Mouse (Mus musculus): ENCODE results near the gene Nek7. TPM values are rescaled to one million over a fixed set of nuclear protein-coding genes. Genes with fewer than 3 reads are reported as not detected.

Nek7 gene
- polyA plus RNA-seq, 1 experiment from 2014 or later, result 16.6 TPM

GRCm38 (mm10) chr1:138603974-138604373 lies 16.0 kb downstream of the Nek7 start:
- 95% methylated on average over 4 of the region's 4 CpGs for WGBS
- Histone ChIP-seq H3K9me3 (ENCODE audit: control insufficient read depth) (no peaks in the 10 kb centered on the region), H3K4me2 (replicated peaks; ENCODE audit: low read depth) (no peak overlapping the region), H3K9ac (ENCODE audit: low read depth, low read length) (no peak overlapping the region), H3K4me1 (replicated peaks; ENCODE audit: control insufficient read depth, insufficient read depth, low read length) (no peaks in the 10 kb centered on the region), H3K36me3 (ENCODE audit: control insufficient read depth, insufficient read depth) (no peaks in the 10 kb centered on the region), H3K4me3 (ENCODE audit: low read depth, low read length) (no peak overlapping the region), H3K27ac (ENCODE audit: low read depth, low read length) (no peak overlapping the region), H3K27me3 (replicated peaks; ENCODE audit: control insufficient read depth, insufficient read depth, low read length) (no peaks in the 10 kb centered on the region)
- no peak for ATAC-seq
- TF ChIP-seq CTCF (IDR thresholded peaks at IDR 0.05; ENCODE audit: low read depth), result no peak

DNA sequence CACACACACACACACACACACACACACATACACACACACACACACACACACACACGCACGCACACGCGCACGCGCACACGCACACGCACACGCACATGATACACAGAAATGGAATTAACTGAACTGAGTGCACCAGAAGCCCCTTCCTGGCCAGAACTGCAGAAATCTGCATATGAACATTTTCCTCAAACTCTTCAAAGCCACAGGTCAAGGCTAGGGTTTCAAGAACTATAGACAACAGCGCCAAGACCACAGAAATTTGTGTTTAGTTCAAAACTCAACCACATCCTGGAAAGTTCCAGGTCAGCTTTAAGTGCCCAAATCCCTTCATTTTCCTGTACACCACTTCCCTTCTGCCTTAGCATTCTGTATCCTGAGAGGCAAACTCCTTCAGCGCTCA lies 21.9 kb downstream of the Nek7 start:
- ATAC-seq, result no peak
- H3K4me2 ChIP-seq (replicated peaks; ENCODE audit: low read depth), result no peak overlapping the region
- TF ChIP-seq CTCF (IDR thresholded peaks at IDR 0.05; ENCODE audit: low read depth), result no peak
- H3K9me3 ChIP-seq (ENCODE audit: control insufficient read depth), result no peaks in the 10 kb centered on the region
- no peaks in the 10 kb centered on the region for H3K36me3 ChIP-seq (ENCODE audit: control insufficient read depth, insufficient read depth)
- H3K27me3 ChIP-seq (replicated peaks; ENCODE audit: control insufficient read depth, insufficient read depth, low read length), result 0 out of 2 replicates have a peak, but pooled peaks cover 3% of the 10 kb centered on the region
- H3K9ac ChIP-seq (ENCODE audit: low read depth, low read length), result no peak overlapping the region
- 80% methylated on average over 11 of the region's 11 CpGs for WGBS
- no peak overlapping the region for H3K27ac ChIP-seq (ENCODE audit: low read depth, low read length)
- no peak overlapping the region for H3K4me3 ChIP-seq (ENCODE audit: low read depth, low read length)
- no peaks in the 10 kb centered on the region for H3K4me1 ChIP-seq (replicated peaks; ENCODE audit: control insufficient read depth, insufficient read depth, low read length)

DNA sequence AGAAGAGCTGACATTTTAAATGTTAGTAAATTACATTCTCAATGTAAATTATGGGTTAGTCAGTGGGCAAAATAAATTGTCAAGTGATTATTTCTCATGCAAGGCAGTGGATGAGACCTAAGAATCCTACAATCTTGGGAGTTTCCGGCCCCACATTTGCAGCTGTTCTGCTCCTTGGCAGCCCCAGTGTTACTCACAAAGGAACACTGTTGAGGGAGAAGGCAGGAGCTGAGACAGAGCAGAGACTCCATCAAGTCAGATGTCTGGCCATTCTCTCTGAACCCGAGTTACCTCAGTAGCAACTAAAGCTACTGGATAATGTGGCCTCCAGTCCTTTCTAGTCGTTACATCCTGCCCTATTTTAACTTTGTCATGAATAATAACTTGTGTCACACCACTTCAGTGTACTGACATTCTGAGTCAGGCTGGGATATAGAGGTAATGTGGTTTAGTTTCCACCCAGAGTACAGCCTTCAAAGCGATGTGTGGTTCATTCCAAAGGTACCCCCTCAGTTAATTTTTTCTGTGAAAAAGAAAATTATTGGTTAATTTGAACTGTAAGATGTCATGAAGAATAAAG lies 23.7 kb downstream of the Nek7 start:
- 64% methylated on average over 4 of the region's 4 CpGs for WGBS
- no peaks in the 10 kb centered on the region for H3K36me3 ChIP-seq (ENCODE audit: control insufficient read depth, insufficient read depth)
- no peak overlapping the region for H3K9ac ChIP-seq (ENCODE audit: low read depth, low read length)
- H3K27me3 ChIP-seq (replicated peaks; ENCODE audit: control insufficient read depth, insufficient read depth, low read length), result 0 out of 2 replicates have a peak, but pooled peaks cover 11% of the 10 kb centered on the region
- no peak overlapping the region for H3K4me2 ChIP-seq (replicated peaks; ENCODE audit: low read depth)
- no peak for TF ChIP-seq CTCF (IDR thresholded peaks at IDR 0.05; ENCODE audit: low read depth)
- ATAC-seq, result no peak
- H3K27ac ChIP-seq (ENCODE audit: low read depth, low read length), result no peak overlapping the region
- no peaks in the 10 kb centered on the region for H3K4me1 ChIP-seq (replicated peaks; ENCODE audit: control insufficient read depth, insufficient read depth, low read length)
- H3K4me3 ChIP-seq (ENCODE audit: low read depth, low read length), result no peak overlapping the region
- no peaks in the 10 kb centered on the region for H3K9me3 ChIP-seq (ENCODE audit: control insufficient read depth)

- no peak for TF ChIP-seq CTCF (IDR thresholded peaks at IDR 0.05; ENCODE audit: low read depth)
- 83% methylated on average over 5 of the region's 5 CpGs for WGBS
- Histone ChIP-seq H3K9ac (ENCODE audit: low read depth, low read length) (no peak overlapping the region), H3K4me3 (ENCODE audit: low read depth, low read length) (no peak overlapping the region), H3K36me3 (ENCODE audit: control insufficient read depth, insufficient read depth) (no peaks in the 10 kb centered on the region), H3K27ac (ENCODE audit: low read depth, low read length) (no peak overlapping the region), H3K27me3 (replicated peaks; ENCODE audit: control insufficient read depth, insufficient read depth, low read length) (0 out of 2 replicates have a peak, but pooled peaks cover 11% of the 10 kb centered on the region), H3K4me1 (replicated peaks; ENCODE audit: control insufficient read depth, insufficient read depth, low read length) (no peaks in the 10 kb centered on the region), H3K4me2 (replicated peaks; ENCODE audit: low read depth) (no peak overlapping the region), H3K9me3 (ENCODE audit: control insufficient read depth) (no peaks in the 10 kb centered on the region)
- ATAC-seq, result no peak
Measured at GRCm38 (mm10) chr1:138594910-138595309, 25.0 kb downstream of the Nek7 start.

- peaks cover 11% of the 10 kb centered on the region; the same call in 1 of the 2 replicates for H3K27me3 ChIP-seq (replicated peaks; ENCODE audit: control insufficient read depth, insufficient read depth, low read length)
Measured at GRCm38 (mm10) chr1:138593922-138594321, 26.0 kb downstream of the Nek7 start.

DNA sequence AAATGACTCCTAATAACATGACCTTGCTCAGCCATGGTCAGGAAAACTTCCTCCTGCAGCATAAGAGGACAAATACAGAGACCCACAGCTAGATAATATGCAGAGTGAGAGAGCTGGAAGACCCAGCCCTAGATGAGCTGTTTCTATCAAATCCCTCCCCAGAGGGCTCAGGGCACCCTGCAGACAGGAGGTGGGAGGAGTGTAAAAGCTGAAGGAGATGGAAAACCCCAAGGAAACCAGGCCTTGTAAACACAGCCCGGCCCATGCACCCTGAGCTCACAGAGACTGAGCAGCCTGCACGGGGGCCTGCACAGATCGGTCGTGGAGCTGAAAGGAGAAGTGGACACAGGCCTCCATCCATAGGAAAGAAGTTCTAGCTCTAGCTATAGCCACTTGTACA lies 27.5 kb downstream of the Nek7 start:
- Histone ChIP-seq H3K27ac (ENCODE audit: low read depth, low read length) (no peak overlapping the region), H3K4me1 (replicated peaks; ENCODE audit: control insufficient read depth, insufficient read depth, low read length) (no peaks in the 10 kb centered on the region), H3K27me3 (replicated peaks; ENCODE audit: control insufficient read depth, insufficient read depth, low read length) (peaks cover 11% of the 10 kb centered on the region; the same call in 1 of the 2 replicates), H3K4me2 (replicated peaks; ENCODE audit: low read depth) (no peak overlapping the region), H3K36me3 (ENCODE audit: control insufficient read depth, insufficient read depth) (no peaks in the 10 kb centered on the region), H3K4me3 (ENCODE audit: low read depth, low read length) (no peak overlapping the region), H3K9me3 (ENCODE audit: control insufficient read depth) (no peaks in the 10 kb centered on the region), H3K9ac (ENCODE audit: low read depth, low read length) (no peak overlapping the region)
- WGBS, result 83% methylated on average over 4 of the region's 4 CpGs
- no peak for ATAC-seq
- no peak for TF ChIP-seq CTCF (IDR thresholded peaks at IDR 0.05; ENCODE audit: low read depth)

More at GRCm38 (mm10) chr1:138593922-138594321, 26.0 kb downstream of the Nek7 start:
- Histone ChIP-seq H3K27ac (ENCODE audit: low read depth, low read length) (no peak overlapping the region), H3K9me3 (ENCODE audit: control insufficient read depth) (no peaks in the 10 kb centered on the region), H3K9ac (ENCODE audit: low read depth, low read length) (no peak overlapping the region), H3K36me3 (ENCODE audit: control insufficient read depth, insufficient read depth) (no peaks in the 10 kb centered on the region), H3K4me3 (ENCODE audit: low read depth, low read length) (no peak overlapping the region), H3K4me1 (replicated peaks; ENCODE audit: control insufficient read depth, insufficient read depth, low read length) (no peaks in the 10 kb centered on the region), H3K4me2 (replicated peaks; ENCODE audit: low read depth) (no peak overlapping the region)
- no peak for TF ChIP-seq CTCF (IDR thresholded peaks at IDR 0.05; ENCODE audit: low read depth)
- WGBS, result 88% methylated on average over 5 of the region's 5 CpGs
- no peak for ATAC-seq

Data from intestine, postnatal 0 days (tissue).